ENCODE assay signal across 8 mouse cellular contexts in genomic region chr7:79934461-79934860, GRCm38 (mm10). TPM values are rescaled to one million over a fixed set of nuclear protein-coding genes. Genes with fewer than 3 reads are reported as not detected.
DNase-seq lines count a peak whose midpoint lies in the region; ATAC-seq and TF ChIP-seq lines count a peak whose summit lies in the region.

No protein-coding gene starts in this region.

- 48% methylated on average over 5 of the region's 5 CpGs for WGBS in forebrain, embryonic 13.5 days
- 42% methylated on average over 5 of the region's 5 CpGs for WGBS in intestine, embryonic 14.5 days
- WGBS in macrophage (ENCODE audit: missing documents), result 95% methylated on average over 5 of the region's 5 CpGs

- TF ChIP-seq CTCF in gastrocnemius, adult 2 months (IDR thresholded peaks at IDR 0.05), result no peak

- H3K9ac ChIP-seq in forebrain, embryonic 13.5 days, result peak overlapping the region; percentile 77
- H3K9ac ChIP-seq in intestine, embryonic 14.5 days (ENCODE audit: low read length), result peak overlapping the region; percentile 75

- no peaks in the 10 kb centered on the region for H3K27me3 ChIP-seq in forebrain, embryonic 13.5 days
- no peaks in the 10 kb centered on the region for H3K27me3 ChIP-seq in intestine, embryonic 14.5 days (replicated peaks; ENCODE audit: control insufficient read depth, insufficient read depth, low read length)

- H3K4me1 ChIP-seq in forebrain, embryonic 13.5 days, result peaks cover 18% of the 10 kb centered on the region
- peaks cover 11% of the 10 kb centered on the region; the same call in 1 of the 2 replicates for H3K4me1 ChIP-seq in intestine, embryonic 14.5 days (replicated peaks; ENCODE audit: control insufficient read depth, insufficient read depth, low read length)

- H3K36me3 ChIP-seq in forebrain, embryonic 13.5 days (ENCODE audit: poor library complexity, severe bottlenecking), result 0 out of 2 replicates have a peak, but pooled peaks cover under 1% of the 10 kb centered on the region
- no peaks in the 10 kb centered on the region for H3K36me3 ChIP-seq in intestine, embryonic 14.5 days (ENCODE audit: control insufficient read depth, insufficient read depth, low read length)
- no peaks in the 10 kb centered on the region for H3K36me3 ChIP-seq in macrophage (ENCODE audit: inconsistent target)

- intact Hi-C loops in gastrocnemius, adult 2 months (cut with DNase I), result loop anchor here (2.0 to 10.0 kb wide), 3 partner anchors 14 to 143 kb away; partner anchors contain the start of genes Ap3s2 and Zfp710
- intact Hi-C loops in gastrocnemius, postnatal 36 days (cut with DNase I), result loop anchor here (10.0 kb wide), 2 partner anchors 90 to 150 kb away; partner anchors contain the start of gene Zfp710

- H3K79me2 ChIP-seq in macrophage (ENCODE audit: inconsistent target), result no peaks in the 10 kb centered on the region

- DNase-seq in gastrocnemius, adult 2 months, result peak; percentile 30
- DNase-seq in gastrocnemius, postnatal 36 days, result no peak
- peak; percentile 64 for DNase-seq in NIH3T3 (ENCODE audit: low read depth)
- no peak for DNase-seq in intestine, embryonic 14.5 days (ENCODE audit: low spot score)
- DNase-seq in thymus, postnatal 25 days, result no peak

- H3K27ac ChIP-seq in gastrocnemius, adult 2 months, result peak overlapping the region; percentile 91
- H3K27ac ChIP-seq in forebrain, embryonic 13.5 days, result no peak overlapping the region
- H3K27ac ChIP-seq in intestine, embryonic 14.5 days (ENCODE audit: low read depth), result peak overlapping the region; percentile 69
- no peak overlapping the region for H3K27ac ChIP-seq in macrophage

- ATAC-seq in forebrain, embryonic 13.5 days, result peak; percentile 21; the same call in 1 of the 2 replicates
- no peak for ATAC-seq in intestine, embryonic 14.5 days (replicated peaks; ENCODE audit: low FRiP score, low TSS enrichment, low read depth)
- no peak for ATAC-seq in activated CD4-positive, CD25-positive, alpha-beta regulatory T cell, adult 4 months

- H3K4me3 ChIP-seq in gastrocnemius, adult 2 months, result peak overlapping the region; percentile 93
- peak overlapping the region; percentile 51 for H3K4me3 ChIP-seq in forebrain, embryonic 13.5 days
- H3K4me3 ChIP-seq in intestine, embryonic 14.5 days (ENCODE audit: low read depth, low read length), result peak overlapping the region; percentile 54
- H3K4me3 ChIP-seq in macrophage (ENCODE audit: inconsistent target), result peak overlapping the region; percentile 33

- H3K9me3 ChIP-seq in forebrain, embryonic 13.5 days (replicated peaks), result no peaks in the 10 kb centered on the region
- H3K9me3 ChIP-seq in intestine, embryonic 14.5 days (ENCODE audit: control insufficient read depth, low read length), result no peaks in the 10 kb centered on the region

- peak overlapping the region; percentile 74 for H3K4me2 ChIP-seq in forebrain, embryonic 13.5 days
- peak overlapping the region; percentile 72 for H3K4me2 ChIP-seq in intestine, embryonic 14.5 days (ENCODE audit: low read length)

RNA-seq across cellular contexts. Expression of gene Arpin, which starts 0.7 kb away (rescaled TPM):
- total RNA-seq in gastrocnemius, adult 2 months (2021), result 1 to 10 TPM; 2.7 to 3.3 TPM
- total RNA-seq in gastrocnemius, postnatal 36 days (2021), result 1 to 10 TPM; 2.8 to 3.5 TPM
- polyA plus RNA-seq in forebrain, embryonic 13.5 days (2015; fragmentation: Nextera tagmentation; extraction: Ambion mirVana), result 16.5 and 16.8 TPM in 2 replicates
- polyA plus RNA-seq in intestine, embryonic 14.5 days (2014; fragmentation: Nextera tagmentation; extraction: Ambion mirVana), result 46.7 and 51.0 TPM in 2 replicates
- 1 to 10 TPM; 1.2 to 7.2 (median 2.3) TPM for total RNA-seq in macrophage (2018; cell fraction: chromatin; rRNA removed)
- total RNA-seq in macrophage (2018; cell fraction: cytosol; rRNA removed), result 1 to 10 TPM; 2.0 to 6.4 (median 4.5) TPM
- 1 to 10 TPM; 1.4 to 4.6 (median 2.4) TPM for total RNA-seq in macrophage (2018; cell fraction: nucleus; rRNA removed)
- 3.9 to 6.0 TPM (median 5.8 TPM) in 3 replicates for polyA plus RNA-seq in macrophage (2018)
- not detected for polyA plus RNA-seq in activated CD4-positive, CD25-positive, alpha-beta regulatory T cell, adult 4 months (2017; shearing (Covaris generic))

RNA-seq across cellular contexts. Expression of gene Ap3s2, which starts 14.0 kb away (rescaled TPM):
- total RNA-seq in gastrocnemius, adult 2 months (2021), result 10 to 100 TPM; 17.1 to 19.0 TPM
- 10 to 100 TPM; 16.0 to 17.9 TPM for total RNA-seq in gastrocnemius, postnatal 36 days (2021)
- 46.2 and 46.3 TPM in 2 replicates for polyA plus RNA-seq in forebrain, embryonic 13.5 days (2015; fragmentation: Nextera tagmentation; extraction: Ambion mirVana)
- 30.0 and 30.9 TPM in 2 replicates for polyA plus RNA-seq in intestine, embryonic 14.5 days (2014; fragmentation: Nextera tagmentation; extraction: Ambion mirVana)
- 10 to 100 TPM in 6 of 26 experiments, 1 to 10 TPM in 19, under 1 TPM in 1; 1.00 to 13.0 (median 6.4) TPM for total RNA-seq in macrophage (2018; cell fraction: chromatin; rRNA removed)
- total RNA-seq in macrophage (2018; cell fraction: cytosol; rRNA removed), result 10 to 100 TPM in 22 of 26 experiments, 1 to 10 TPM in 4; 7.9 to 14.4 (median 12.3) TPM
- total RNA-seq in macrophage (2018; cell fraction: nucleus; rRNA removed), result 10 to 100 TPM in 11 of 26 experiments, 1 to 10 TPM in 15; 3.5 to 19.3 (median 8.0) TPM
- 9.2 to 13.3 TPM (median 12.1 TPM) in 3 replicates for polyA plus RNA-seq in macrophage (2018)
- 10 to 100 TPM; 26.1 to 34.1 TPM for polyA plus RNA-seq in activated CD4-positive, CD25-positive, alpha-beta regulatory T cell, adult 4 months (2017; shearing (Covaris generic))

Comparison
In these comparisons a context has a peak if more than half of its experiments do, and no peak if none do; other contexts are left out.
1. DNase-seq: peak in gastrocnemius, adult 2 months (single experiment) and NIH3T3 (single experiment); none in gastrocnemius, postnatal 36 days (0 of 2), intestine, embryonic 14.5 days (single experiment) and thymus, postnatal 25 days (single experiment).
2. H3K27ac ChIP-seq: peak in gastrocnemius, adult 2 months (single experiment) and intestine, embryonic 14.5 days (single experiment); none in forebrain, embryonic 13.5 days (single experiment) and macrophage (single experiment).
3. H3K4me3 ChIP-seq: peak in every context shown above with its lines; median percentile 93 in gastrocnemius, adult 2 months; 54 in intestine, embryonic 14.5 days; 51 in forebrain, embryonic 13.5 days; 33 in macrophage.